Mouse (Mus musculus) midbrain, embryonic 11.5 days (tissue): ENCODE data around the gene Tsacc. TPM values are rescaled to one million over a fixed set of nuclear protein-coding genes. Genes with fewer than 3 reads are reported as not detected.

Experiments
- ATAC-seq: fragments of 200-750 bp; cut with Nextera tagmentation; 2 replicates; pipeline ENCODE4 v1.8.0; 2017; ENCODE audit warnings: moderate TSS enrichment, moderate library complexity; ENCODE audit not compliant: low FRiP score
- DNase-seq: peaks from one replicate; pipeline ENCODE4 v3.0.0; 2015; ENCODE audit warnings: low spot score; ENCODE audit errors: missing footprints
- H3K27ac ChIP-seq: fragments of 300-500 bp; sonication (generic); 2 replicates; pipeline ENCODE4 v1.5.1; 2014; ENCODE audit warnings: low read depth, low read length
- H3K27me3 ChIP-seq: fragments of 300-500 bp; sonication (generic); 2 replicates; pipeline ENCODE4 v1.6.1; 2014; ENCODE audit warnings: mild to moderate bottlenecking, low read length, moderate library complexity, mixed read lengths; ENCODE audit not compliant: control insufficient read depth, insufficient read depth
- H3K36me3 ChIP-seq: fragments of 300-500 bp; sonication (generic); 2 replicates; pipeline ENCODE4 v1.6.1; 2014; ENCODE audit warnings: mild to moderate bottlenecking, low read length, moderate library complexity, mixed read lengths; ENCODE audit not compliant: control insufficient read depth, insufficient read depth
- H3K4me1 ChIP-seq: fragments of 300-500 bp; sonication (generic); 2 replicates; pipeline ENCODE4 v1.6.1; 2014; ENCODE audit warnings: low read length; ENCODE audit not compliant: control insufficient read depth, insufficient read depth
- H3K4me2 ChIP-seq: fragments of 300-500 bp; sonication (generic); 2 replicates; pipeline ENCODE4 v1.6.1; 2014; ENCODE audit warnings: mild to moderate bottlenecking, moderate library complexity
- H3K4me3 ChIP-seq: fragments of 300-500 bp; sonication (generic); 2 replicates; pipeline ENCODE4 v1.5.1; 2014; ENCODE audit warnings: low read depth, low read length
- H3K9ac ChIP-seq: fragments of 300-500 bp; sonication (generic); 2 replicates; pipeline ENCODE4 v1.6.1; 2014; ENCODE audit warnings: low read length
- H3K9me3 ChIP-seq: fragments of 300-500 bp; sonication (generic); 2 replicates; pipeline ENCODE4 v1.6.1; 2016; ENCODE audit warnings: low read length; ENCODE audit not compliant: control insufficient read depth
- WGBS: fragments of 180-500 bp; shearing (Covaris S2); extraction: QIAGEN DNeasy Blood & Tissue Kit; methylation state at CpG from one replicate; pipeline ENCODE4 v1.1.7; 2014; 5-methylcytosine and 5-hydroxymethylcytosine counted together
- polyA plus RNA-seq: library from polyadenylated mRNA; unstranded; fragments of >200 nt; fragmentation: Nextera tagmentation; extraction: Ambion mirVana; gene quantifications from 2 replicates; pipeline ENCODE4 v1.2.1, GENCODE M21; 2014

Tsacc gene
- 7.5 and 7.9 TPM in 2 replicates for polyA plus RNA-seq

GRCm38 (mm10) chr3:88296561-88297318 lies at the start of gene Tsacc, which contains the start of gene Cct3:
Gene Tsacc, minus strand, starts transcription at chr3:88296999.
Gene Cct3, plus strand, starts transcription at chr3:88297116.
- Histone ChIP-seq H3K27me3 (no peaks in the 10 kb centered on the region), H3K9me3 (no peaks in the 10 kb centered on the region), H3K4me2 (peak within 1 kb of the TSS; percentile 82), H3K27ac (peak within 1 kb of the TSS; percentile 81), H3K9ac (peak within 1 kb of the TSS; percentile 74), H3K36me3 (peaks cover 14% of the 10 kb centered on the region), H3K4me1 (peaks cover 14% of the 10 kb centered on the region), H3K4me3 (peak within 1 kb of the TSS; percentile 68)
- ATAC-seq, result peak; percentile 99
- WGBS, result under 1% methylated on average over 44 of the region's 44 CpGs
- DNase-seq, result peak; percentile 99

- ATAC-seq (no peak), DNase-seq (no peak)
- no peak overlapping the region for H3K9ac ChIP-seq
- H3K4me2 ChIP-seq, result no peak overlapping the region
- H3K27me3 ChIP-seq, result no peaks in the 10 kb centered on the region
- no peaks in the 10 kb centered on the region for H3K9me3 ChIP-seq
- H3K36me3 ChIP-seq, result peaks cover 19% of the 10 kb centered on the region
- no peak overlapping the region for H3K4me3 ChIP-seq
- H3K4me1 ChIP-seq, result peaks cover 10% of the 10 kb centered on the region
- no peak overlapping the region for H3K27ac ChIP-seq
- 76% methylated on average over 3 of the region's 3 CpGs for WGBS
Observed at GRCm38 (mm10) chr3:88339006-88339405, 42.2 kb upstream of the Tsacc start.

GRCm38 (mm10) chr3:88338316-88338715 lies 41.5 kb upstream of the Tsacc start:
- H3K27ac ChIP-seq, result no peak overlapping the region
- no peak overlapping the region for H3K4me3 ChIP-seq
- DNase-seq, result no peak
- H3K4me1 ChIP-seq, result peaks cover 10% of the 10 kb centered on the region
- H3K27me3 ChIP-seq, result no peaks in the 10 kb centered on the region
- 94% methylated on average over 7 of the region's 7 CpGs for WGBS
- ATAC-seq, result no peak
- no peak overlapping the region for H3K4me2 ChIP-seq
- H3K36me3 ChIP-seq, result peaks cover 12% of the 10 kb centered on the region
- H3K9me3 ChIP-seq, result no peaks in the 10 kb centered on the region
- no peak overlapping the region for H3K9ac ChIP-seq

DNA sequence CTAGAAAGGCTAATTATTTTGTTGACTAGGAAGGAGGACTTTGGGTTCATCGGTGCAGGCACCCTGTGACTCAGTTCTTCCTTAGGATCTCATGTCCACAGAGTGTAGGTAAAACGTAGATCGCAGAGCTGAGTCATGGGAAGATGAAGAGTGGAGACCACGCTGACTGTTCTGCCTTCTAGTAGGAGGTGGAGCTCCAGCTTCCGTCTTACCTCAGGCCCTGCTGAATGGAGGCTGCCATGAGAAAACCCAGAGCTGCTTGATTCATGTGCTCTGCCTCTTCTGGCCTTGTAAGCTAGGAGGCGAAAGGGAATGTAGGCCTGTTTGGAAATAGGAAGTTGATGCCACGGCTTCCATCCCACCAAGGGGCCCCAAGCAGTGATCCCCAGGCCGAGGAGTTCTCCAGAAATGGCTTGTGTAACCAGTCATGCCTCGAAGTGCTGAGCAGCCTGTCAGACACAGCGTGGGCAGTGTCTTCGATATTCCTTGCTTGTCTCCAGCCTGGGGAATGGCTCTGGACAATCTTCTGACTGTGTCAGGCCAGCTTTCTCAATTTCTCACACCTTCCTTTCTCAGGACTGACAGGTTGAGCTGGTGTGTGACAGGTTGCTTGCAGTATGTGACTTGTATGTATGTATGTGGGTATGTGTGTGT lies 40.7 kb upstream of the Tsacc start:
- H3K36me3 ChIP-seq, result peaks cover 4% of the 10 kb centered on the region
- peak overlapping the region; percentile 71; the same call in 1 of the 2 replicates for H3K4me2 ChIP-seq
- DNase-seq (no peak), ATAC-seq (no peak)
- WGBS, result 93% methylated on average over 11 of the region's 11 CpGs
- no peak overlapping the region for H3K4me3 ChIP-seq
- no peak overlapping the region for H3K27ac ChIP-seq
- no peak overlapping the region for H3K9ac ChIP-seq
- H3K9me3 ChIP-seq, result no peaks in the 10 kb centered on the region
- peaks cover 10% of the 10 kb centered on the region for H3K4me1 ChIP-seq
- no peaks in the 10 kb centered on the region for H3K27me3 ChIP-seq

GRCm38 (mm10) chr3:88336058-88337013 lies 39.5 kb upstream of the Tsacc start, which contains the start of the genes Tmem79 and Smg5:
Gene Tmem79, minus strand, starts transcription at chr3:88336148.
Gene Smg5, plus strand, starts transcription at chr3:88336260.
- Histone ChIP-seq H3K27me3 (no peaks in the 10 kb centered on the region), H3K9me3 (no peaks in the 10 kb centered on the region), H3K4me2 (peak within 1 kb of the TSS; percentile 71), H3K27ac (peak within 1 kb of the TSS; percentile 86), H3K4me1 (peaks cover 10% of the 10 kb centered on the region), H3K9ac (peak within 1 kb of the TSS; percentile 97), H3K4me3 (peak within 1 kb of the TSS; percentile 84), H3K36me3 (no peaks in the 10 kb centered on the region)
- ATAC-seq (peak; percentile 95), DNase-seq (peak; percentile 99)
- WGBS, result 3% methylated on average over 53 of the region's 66 CpGs

- peak overlapping the region; percentile 86 for H3K27ac ChIP-seq
- DNase-seq (peak; percentile 87), ATAC-seq (peak; percentile 61)
- H3K4me3 ChIP-seq, result peak overlapping the region; percentile 84
- WGBS, result 1% methylated on average over 27 of the region's 27 CpGs
- H3K9ac ChIP-seq, result peak overlapping the region; percentile 97
- no peaks in the 10 kb centered on the region for H3K9me3 ChIP-seq
- peak overlapping the region; percentile 71 for H3K4me2 ChIP-seq
- H3K27me3 ChIP-seq, result no peaks in the 10 kb centered on the region
- peaks cover 10% of the 10 kb centered on the region for H3K4me1 ChIP-seq
- H3K36me3 ChIP-seq, result no peaks in the 10 kb centered on the region
Observed at GRCm38 (mm10) chr3:88335436-88336053, 38.7 kb upstream of the Tsacc start.

DNA sequence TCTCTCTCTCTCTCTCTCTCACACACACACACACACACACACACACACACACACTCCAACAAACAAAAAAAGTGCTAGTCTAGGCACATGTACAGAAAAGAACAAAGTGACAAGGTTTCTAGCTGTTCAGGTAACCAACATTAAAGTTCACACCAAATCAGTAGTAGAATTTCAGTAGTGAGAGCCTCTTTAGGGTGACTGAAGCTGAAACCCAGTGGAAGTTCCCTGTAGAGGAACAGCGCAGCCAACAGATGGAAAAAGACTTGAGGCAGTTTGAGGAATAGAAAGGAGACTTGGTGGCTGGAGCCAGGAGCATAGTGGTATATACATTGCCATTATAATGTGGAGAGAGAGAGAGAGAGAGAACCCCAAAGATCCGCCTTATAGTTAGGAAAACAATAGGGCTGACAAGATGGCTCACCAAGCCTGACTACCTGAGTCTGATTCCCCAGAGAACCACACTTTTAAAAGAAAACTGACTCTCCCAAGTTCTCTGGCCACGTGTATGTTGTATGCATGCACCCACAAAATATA lies 38.2 kb upstream of the Tsacc start:
- Histone ChIP-seq H3K4me1 (peaks cover 10% of the 10 kb centered on the region), H3K9me3 (no peaks in the 10 kb centered on the region), H3K27me3 (no peaks in the 10 kb centered on the region), H3K9ac (peak overlapping the region; percentile 97), H3K36me3 (no peaks in the 10 kb centered on the region), H3K4me3 (peak overlapping the region; percentile 84), H3K27ac (no peak overlapping the region), H3K4me2 (peak overlapping the region; percentile 71)
- ATAC-seq (no peak), DNase-seq (no peak)
- 38% methylated on average over 3 of the region's 3 CpGs for WGBS

- DNase-seq (no peak), ATAC-seq (no peak)
- 61% methylated on average over 12 of the region's 12 CpGs for WGBS
- Histone ChIP-seq H3K4me2 (no peak overlapping the region), H3K4me3 (no peak overlapping the region), H3K27ac (no peak overlapping the region), H3K4me1 (peaks cover 10% of the 10 kb centered on the region), H3K9me3 (no peaks in the 10 kb centered on the region), H3K27me3 (no peaks in the 10 kb centered on the region), H3K9ac (no peak overlapping the region), H3K36me3 (no peaks in the 10 kb centered on the region; the same call in 1 of the 2 replicates)
Observed at GRCm38 (mm10) chr3:88334029-88334658, 37.3 kb upstream of the Tsacc start.
